Mouse (Mus musculus) embryo, embryonic 11 days (tissue): ENCODE measurements around the gene Taf1b.

Source experiments
- DNase-seq: peaks from one replicate; pipeline ENCODE4 v3.0.0-alpha.2; 2015

Taf1b gene

DNA sequence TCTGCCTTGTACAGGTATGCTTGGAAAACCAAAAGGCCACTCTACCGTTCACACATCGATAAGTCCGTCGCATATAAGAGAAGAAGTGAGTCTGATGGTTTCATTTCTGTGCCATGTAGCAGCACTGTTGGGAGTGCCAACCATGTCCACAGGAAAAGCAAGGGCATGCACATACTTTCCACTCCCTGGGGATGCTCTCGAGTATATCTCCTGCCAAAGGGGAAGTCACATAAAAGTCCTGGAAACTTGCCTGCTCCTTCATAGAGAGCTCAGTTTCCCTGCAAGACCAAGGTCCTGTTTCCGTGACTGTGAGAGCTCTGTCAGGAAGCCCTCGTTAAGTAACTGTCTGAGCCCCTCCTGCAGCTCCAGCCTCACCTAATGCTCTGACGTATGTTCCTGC lies 57.8 kb downstream of the Taf1b start:
- DNase-seq: no peak

DNA sequence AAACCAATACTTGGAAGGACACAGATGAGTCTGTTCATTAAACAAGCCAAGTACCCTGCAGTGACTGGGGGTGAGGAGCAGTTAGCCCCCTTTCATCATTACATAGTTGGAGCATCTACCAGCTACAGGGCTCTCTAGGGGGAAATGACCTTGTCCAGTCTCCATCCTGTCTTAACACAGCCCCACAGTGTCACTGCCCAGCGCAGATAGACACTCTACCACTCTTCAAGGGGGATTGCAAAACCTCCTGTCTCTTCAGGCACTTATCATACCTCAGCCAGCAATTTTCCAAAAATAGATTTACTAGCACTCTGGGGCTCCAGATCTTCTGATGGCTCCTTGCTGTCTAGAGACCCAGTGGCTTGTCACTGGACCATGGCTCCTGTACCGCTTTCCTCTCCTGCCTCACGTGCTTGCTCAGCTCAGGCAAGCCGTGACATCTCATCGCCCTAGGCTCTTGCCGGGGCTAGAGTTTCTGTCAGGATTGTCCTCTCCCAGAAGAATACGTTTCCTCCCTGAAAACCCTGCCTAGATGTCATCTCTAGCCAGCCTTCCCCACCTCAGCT lies 65.3 kb downstream of the Taf1b start:
- DNase-seq: no peak

DNA sequence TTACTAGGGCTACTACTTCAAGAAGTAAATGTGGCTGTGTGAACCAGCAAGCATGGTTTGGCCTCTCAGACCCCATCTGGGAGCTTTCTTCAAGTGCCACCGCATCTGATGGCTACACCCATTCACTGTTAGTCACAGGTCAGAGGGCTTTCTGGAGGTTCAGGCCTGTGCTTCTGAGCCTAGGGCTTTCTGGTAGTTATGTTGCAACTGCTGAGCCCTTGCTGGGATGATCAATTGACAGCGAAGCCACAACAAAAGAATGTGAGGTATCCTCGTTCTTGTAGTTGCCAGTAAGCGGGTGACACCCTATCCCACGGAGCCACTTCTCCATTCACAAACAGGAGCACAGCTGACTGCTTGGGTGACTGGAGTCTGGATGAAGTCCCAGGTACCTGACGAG lies 67.2 kb downstream of the Taf1b start:
- DNase-seq: no peak

DNA sequence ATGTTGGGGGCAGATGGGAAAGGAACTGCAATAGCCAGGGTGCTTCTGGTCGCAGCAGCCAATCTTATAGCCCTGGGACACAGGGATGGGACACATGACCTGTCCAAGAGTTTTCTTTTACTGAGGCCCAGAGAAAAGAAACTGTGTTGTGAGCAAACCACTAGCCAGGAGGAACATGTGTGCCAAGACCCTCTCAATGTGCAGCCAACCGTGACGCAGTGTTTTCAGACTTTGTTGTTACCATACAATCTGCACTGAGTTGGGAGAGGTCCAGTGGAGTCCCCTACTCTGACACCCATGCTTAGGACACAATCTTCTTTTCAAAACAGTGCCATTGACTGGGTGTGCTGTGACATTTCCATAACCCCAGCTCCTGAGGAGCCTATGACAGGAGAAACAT lies 69.4 kb downstream of the Taf1b start:
- DNase-seq: no peak

DNA sequence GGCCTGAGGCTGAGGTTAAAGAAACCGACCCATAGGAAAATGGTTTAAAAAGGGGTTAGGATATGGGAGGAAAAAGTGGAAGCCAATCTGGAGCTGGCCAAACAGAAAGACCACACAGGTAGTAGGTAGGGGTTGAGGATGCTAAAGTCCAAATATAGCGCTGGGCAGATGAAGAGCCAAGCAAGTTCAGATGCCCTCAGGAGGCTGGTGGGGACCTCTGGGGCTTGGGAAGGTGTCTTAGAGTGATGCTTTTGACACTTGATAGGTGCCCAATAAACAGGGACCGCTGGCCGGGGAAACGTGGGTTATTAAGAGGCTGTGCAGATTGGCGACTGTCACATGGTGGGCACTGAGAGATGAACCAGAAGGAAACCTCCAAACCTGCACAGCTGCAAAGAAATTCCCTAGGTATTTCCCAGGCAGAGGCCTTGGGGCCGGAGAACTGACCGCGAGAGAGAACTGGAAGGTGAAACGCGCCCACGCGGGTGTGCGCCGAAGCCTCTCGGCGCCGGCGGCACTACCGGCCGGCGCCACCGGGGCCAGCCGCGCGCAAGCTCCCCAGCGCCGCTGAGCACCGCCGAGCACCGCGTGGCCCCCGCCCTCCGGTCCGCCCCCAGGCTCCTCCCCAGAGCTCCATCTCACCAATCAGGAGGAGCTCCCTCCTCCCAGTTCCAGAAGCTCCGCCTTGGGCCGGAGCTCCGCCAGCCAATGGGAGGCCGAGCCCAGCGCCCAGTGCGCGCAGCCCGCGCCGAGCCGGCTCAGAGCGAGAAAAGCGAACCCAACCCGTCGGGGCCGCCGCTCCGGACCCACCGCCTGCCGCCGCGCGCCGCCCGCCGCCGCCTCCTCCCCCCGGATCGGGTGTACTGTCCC lies 73.6 kb downstream of the Taf1b start, which contains the start of gene Grhl1:
Gene Grhl1 (plus strand): TSS at position 761 of the 870 bp plus-strand sequence.
- peak; percentile 96 for DNase-seq

DNA sequence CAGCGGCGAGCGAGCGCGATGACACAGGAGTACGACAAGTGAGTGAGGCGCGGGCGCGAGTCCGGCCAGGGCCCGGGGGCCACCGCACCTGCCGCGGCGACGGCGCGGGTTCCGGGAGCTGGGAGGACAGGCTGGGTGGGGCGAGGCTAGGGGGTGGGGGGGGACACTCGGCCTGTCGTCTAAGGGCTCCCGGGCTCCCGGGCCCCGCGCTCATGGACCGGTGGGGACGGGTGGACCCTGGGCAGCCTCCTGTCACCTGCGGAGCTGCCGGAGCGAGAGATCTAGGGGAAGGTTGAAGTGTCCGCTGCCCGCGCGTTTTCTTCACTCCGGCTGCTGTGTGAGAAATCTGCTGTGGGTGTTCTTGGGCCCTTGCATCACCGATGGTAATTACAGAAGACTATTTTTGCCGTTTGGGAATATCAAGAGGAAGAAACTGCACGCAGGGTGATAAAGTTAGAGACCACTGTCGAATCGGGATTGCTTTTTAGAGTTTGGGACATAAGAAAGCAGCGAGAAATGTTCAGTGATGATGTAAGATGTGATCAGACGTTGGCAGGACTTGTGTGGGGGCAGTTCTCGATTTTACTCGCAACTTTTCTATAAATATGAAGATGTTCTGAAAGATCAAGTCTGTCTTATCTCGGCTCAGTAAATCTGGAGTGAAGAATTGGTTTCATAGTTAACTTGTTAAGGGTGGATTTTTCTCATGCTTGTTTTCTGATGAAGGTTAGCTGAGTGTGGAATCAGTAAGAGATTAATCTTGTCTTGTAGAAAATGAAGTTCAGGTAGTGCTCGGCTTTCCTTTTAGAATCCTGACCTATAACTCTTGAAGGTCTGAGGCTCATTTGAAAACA lies 74.5 kb downstream of the Taf1b start:
- DNase-seq: no peak

DNA sequence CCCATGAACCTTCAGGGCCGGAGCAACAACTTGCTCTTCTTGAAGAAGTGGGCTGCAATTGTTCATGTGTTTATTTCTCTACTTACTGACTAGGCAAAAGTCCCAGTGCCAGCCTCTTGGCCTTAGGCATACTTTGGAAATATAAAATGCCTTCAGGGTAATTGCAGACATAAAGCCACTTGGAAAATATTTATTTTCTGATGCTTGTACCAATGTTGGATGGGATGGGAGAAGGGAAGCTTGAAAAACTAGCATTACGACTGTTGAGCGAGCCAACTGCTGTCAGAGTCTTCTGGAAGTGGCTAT lies 75.1 kb downstream of the Taf1b start:
- DNase-seq: no peak

DNA sequence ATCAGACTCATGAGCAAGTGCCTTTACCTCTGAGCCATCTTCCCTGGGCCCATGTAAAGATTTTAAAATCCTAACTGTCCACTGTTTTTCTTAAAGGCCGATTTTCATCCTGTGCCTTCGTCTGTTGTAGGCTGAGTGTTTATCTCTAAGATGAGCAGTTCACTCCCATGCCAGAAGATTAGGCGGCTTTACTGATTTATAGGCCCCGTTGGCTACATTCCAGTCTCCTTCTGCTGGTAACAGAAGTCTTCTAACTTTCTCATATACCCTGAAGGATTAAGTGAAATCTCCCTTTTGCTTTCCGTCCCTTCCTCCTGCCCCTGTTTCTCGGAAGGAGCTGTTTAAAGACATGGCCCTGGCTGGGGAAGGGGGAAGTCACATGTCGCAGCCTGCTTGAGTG lies 76.7 kb downstream of the Taf1b start:
- no peak for DNase-seq

DNA sequence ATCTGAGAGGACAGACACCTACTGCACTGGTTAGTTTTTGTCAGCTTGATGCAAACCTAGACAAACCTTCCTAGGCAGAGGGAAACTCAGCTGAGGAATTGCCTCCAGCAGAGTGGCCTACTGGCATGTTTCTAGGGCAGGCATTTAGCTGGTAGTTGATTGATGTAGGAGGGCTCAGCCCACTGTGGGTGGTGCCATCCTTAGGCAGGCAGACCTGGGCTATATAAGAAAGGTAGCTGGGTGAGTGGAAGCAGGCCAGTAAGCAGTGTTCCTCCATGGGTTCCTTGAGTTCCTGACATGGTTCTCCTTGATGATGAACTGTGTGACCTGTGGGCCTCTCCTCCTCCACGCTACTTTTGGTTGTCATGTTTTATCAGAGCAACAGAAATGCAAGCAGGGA lies 82.3 kb downstream of the Taf1b start:
- no peak for DNase-seq

DNA sequence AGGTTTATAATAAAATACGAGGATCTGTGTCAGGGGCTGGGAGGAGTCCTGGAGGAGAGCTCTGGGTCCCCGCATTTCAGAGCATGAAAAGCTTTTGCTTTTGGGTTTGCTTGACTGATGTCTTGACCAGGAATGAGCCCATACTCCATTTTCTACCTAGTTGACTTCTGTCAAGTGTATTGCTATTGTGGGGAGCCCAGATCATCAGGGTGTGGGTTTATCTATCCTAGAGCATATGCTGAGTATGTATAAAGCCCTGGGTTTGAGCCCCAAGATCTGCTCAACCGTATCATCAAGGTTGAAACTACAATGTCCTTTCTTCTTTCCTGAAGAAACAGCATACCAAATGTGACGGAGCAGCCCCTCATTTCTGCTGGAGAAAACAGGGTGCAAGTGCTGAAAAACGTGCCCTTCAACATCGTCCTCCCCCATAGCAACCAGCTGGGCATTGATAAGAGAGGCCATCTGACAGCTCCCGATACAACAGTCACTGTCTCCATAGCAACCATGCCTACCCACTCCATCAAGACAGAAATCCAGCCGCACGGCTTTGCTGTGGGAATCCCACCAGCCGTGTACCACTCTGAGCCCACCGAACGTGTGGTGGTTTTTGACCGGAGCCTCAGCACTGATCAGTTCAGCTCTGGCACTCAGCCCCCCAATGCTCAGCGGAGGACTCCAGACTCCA lies 83.0 kb downstream of the Taf1b start:
- no peak for DNase-seq

DNA sequence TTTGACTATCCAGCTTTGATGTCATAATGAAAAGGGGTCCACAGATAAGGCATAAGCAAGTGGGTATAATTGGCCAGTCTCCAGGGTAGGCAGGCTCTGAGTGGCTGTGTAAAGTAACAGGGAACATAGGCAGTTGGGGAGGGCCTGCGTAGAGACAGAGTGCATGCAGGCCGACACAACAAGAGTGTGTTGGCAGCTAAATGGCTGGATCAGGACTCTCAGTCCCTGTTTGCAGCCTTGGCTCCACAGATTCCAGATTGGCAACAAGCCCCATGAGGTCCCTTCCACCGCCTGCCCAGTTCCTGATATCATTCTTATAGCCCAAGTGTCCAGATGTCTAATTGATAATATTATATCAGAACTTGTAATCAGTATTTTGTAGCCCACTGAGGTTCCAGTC lies 85.5 kb downstream of the Taf1b start:
- no peak for DNase-seq

DNA sequence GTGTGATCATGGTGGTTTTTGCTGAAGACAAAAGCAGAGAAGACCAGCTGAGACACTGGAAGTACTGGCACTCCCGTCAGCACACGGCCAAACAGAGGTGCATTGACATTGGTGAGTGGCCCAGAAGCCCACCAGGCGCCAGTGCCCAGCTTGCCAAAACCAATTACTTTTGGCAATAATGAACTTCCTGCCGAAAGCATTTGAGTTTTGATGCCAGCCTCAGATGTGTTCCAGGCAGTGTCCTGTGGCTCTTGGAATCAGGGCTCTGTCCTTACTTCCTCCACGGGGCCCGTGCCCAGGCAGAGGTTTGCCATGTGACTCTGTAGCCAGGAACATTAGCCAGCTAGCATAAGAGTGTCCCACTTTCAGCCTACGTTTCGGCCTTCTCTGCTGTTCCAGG lies 86.7 kb downstream of the Taf1b start:
- no peak for DNase-seq

DNA sequence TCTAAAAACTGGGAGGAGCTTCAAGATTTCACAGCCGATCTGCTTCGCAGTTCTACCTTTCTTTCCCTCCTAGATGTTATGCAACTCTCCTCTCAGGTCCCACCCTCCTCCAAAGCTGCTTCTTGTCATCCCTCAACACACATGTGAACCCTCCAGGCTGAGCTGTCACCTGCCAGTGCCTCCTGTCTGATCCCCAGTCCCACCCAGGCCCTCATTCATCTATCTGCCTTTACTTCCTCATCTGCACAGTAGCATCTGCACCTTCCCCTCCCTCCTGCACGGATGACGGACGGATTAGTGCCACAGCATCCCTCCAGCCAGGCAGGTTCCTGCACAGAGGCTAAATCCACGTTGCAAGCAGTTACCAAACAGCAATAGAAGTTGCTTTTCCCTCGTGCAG lies 88.0 kb downstream of the Taf1b start:
- DNase-seq: no peak

DNA sequence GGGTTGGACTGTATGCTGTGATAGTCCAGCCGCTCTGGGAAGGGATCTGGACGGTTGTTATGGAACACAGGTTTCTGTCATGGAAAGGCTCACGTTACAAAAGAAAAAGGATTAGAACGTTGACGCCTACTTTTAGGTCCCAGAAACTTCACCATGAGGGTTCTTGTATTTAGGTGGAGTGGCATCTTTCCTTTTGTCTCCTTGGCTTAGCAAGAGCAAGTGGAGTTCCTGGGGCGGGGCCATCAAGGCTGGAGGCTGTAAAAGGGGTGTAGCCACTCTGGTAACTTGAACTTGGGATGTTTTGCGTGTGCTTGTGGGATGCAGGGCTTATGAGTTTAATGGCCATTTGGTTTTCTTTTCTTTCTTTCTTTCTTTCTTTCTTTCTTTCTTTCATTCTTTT lies 92.2 kb downstream of the Taf1b start:
- DNase-seq: no peak

DNA sequence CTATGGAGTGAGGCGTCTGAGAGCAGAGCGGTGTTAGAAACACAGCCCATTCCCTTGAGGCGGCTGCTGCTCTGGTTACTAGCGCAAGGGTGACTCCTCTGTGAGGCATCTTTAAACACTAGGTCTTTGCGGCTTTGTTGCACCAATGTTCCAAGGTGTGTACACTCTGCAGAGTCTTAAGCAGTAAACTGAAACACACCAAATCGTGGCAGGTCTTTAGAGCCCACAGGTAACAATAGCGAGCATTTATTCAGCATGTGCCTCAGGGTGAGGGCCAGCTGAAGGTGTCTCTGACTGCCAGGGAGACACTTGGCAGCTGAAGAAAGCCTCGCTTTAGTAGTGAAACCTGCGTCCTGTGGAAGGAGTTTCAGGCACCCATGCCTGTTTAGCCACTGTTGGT lies 93.9 kb downstream of the Taf1b start:
- DNase-seq: no peak

DNA sequence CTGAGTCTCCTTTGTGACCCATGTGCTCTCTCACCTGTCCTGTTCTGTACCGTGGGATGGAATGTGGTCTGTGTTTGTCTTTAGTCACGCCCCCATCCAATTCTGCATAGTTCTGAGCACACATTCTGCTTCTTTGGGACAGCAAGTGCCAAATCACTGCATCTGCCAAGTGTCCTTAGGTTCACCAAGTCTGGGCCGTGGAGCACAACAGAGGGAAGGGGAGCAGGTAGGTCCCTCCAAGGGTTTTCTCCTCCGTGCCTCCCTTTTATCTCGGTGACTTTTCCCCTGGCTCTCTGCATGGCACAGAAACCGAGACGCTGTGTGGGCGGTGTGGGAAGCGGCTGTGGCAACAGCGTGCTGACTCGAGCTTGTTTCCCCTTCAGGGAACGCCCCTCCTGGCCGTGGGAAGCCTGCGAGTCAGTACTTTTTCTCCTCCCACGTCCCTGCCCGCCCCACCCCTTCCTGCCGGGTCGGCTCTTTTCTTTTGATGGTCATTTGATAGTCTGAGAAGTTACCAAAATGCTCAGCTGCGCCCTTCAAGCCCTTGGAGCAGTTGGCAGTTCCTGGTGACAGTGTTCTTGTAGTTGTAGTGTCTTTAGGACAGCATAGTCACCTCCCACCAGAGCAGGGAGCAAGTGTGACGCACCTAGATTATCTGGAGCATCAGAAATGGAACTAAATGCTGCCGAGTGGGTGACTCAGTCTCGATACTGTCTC lies 95.0 kb downstream of the Taf1b start:
- DNase-seq: peak; percentile 41

DNA sequence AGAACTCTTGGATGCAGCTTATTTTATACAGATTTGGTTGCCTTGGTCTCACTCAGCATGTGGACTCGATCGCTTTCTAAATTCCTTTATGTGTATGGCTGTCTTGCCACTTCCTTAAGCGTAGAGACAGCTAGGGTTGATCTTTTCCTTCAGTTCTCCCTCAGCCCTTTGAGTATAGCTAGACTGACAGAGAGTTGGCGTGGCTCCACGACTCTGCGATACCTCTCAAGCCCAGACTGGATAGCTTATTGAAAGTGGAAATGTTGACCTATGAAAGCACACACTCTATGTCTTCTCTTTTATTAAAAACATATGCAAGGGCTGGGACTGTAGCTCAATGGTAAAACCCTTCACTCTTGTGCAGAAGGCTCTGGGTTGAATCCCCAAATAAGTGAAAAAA lies 99.2 kb downstream of the Taf1b start:
- DNase-seq: no peak

DNA sequence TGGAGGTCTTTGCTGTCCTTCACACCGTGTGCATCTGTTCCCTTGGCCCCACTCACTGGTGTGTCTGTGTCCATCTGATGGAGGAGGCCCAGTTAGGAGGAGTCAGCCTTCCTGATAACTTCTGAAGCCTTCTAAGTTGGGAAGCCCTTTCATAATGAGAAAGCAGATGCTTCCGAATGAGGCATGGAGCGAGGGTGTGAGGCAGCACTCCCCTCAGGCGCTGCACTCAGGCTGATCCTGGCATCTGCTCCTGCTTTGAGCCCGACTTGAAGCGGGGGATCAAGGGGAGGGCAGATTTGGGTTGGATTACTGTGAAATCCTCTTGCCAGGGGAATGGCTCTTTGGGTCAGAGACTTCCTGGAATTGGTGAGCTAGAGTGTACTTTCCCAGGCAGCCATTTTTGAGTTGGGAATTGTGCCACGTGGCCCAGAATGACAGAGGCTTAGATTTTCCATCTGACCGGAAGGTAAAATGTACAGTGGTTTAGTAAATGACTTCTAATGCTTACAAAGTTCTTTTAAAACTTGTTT lies 101.3 kb downstream of the Taf1b start:
- no peak for DNase-seq

DNA sequence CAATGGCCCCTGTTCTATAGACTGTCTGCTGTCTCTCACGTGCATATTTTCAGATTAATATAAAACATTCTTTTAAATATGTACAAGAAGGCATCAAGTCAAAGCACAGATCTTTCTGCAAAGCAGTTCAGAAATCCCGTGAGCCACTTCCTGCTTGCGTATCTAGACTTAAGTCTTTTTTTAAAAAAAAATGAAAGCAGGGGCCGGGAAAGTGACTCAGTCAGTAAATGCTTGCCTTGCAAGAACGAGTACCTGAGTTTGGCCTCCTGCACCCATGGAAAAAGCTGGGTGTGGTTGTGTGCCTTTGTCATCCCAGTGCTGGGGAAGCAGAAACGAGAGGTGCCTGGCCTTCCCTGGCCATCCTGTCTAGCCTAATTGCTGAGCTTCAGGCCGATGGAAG lies 101.9 kb downstream of the Taf1b start:
- DNase-seq: no peak

DNA sequence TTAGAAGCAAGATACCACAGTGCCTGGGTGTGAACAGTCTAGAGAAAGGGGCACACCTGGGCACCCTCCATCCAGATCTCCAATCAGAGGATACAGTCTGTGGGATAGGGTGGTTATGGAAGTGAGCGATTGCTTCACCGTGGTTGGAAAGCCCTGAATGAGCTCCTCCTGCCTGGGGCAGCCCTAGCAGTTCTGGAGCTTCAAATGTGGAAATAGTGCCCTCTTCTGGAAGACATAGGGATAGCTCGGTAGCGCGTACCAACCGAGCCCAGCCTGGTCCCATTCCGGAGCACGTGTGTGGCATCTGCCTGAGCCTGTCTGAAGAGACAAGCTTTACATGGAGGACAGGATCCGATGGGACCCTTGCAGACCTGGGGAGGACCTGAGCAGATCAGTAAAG lies 102.6 kb downstream of the Taf1b start:
- DNase-seq: peak; percentile 84

DNA sequence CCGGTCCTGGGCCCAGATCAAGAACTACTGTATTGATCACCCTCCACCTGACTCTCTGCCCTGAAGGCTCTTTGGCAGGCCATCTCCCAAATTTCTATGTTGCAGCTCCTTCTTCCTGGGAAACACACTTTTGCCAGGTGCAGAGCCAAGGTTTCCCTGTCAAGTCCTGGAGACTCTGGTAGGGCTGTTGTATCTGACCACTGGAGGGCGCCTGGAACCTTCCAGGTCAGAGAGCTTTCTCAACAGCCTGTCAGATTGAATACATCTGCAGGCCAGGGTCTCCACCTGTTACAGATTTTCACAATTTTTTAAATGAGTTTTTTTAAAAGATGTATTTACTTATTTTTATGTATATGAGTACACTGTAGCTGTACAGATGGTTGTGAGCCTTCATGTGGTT lies 105.1 kb downstream of the Taf1b start:
- peak; percentile 86 for DNase-seq

DNA sequence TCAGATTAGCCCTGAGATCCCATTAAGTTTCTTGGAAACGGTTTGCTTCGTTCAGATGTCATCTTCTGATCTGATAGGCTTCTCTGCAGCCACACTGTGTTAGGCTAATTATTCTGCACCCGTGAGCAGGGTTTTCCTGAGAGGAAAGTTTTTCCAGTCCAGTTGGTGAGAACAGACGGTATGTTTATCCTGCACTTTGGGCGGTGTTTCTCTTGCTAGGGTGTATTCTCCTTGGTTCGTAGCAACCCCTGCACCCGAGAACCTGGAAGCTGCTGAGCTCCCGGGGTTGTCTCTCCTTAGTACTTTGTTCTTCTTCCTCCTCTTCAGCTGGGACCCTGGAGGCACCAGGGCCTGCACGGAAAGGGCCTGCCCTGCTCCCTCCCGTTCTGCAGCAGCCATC lies 108.0 kb downstream of the Taf1b start:
- no peak for DNase-seq
